Mouse (Mus musculus): ENCODE data around the gene Spata16. TPM values are rescaled to one million over a fixed set of nuclear protein-coding genes. Genes with fewer than 3 reads are reported as not detected.

Spata16 gene
- polyA plus RNA-seq, 1 experiment from 2014 or later, result not detected

- no peak for ATAC-seq (ENCODE audit: insufficient number of reproducible peaks, insufficient read depth, low FRiP score, low TSS enrichment, low read depth)
- WGBS, result 68% methylated on average over 3 of the region's 3 CpGs
- no peak overlapping the region for H3K4me3 ChIP-seq (replicated peaks)
Measured at GRCm38 (mm10) chr3:26980371-26980770, 343.0 kb downstream of the Spata16 start.

GRCm38 (mm10) chr3:26981979-26982623 lies 344.7 kb downstream of the Spata16 start:
- H3K4me3 ChIP-seq (replicated peaks), result no peak overlapping the region
- H3K9ac ChIP-seq (replicated peaks), result no peak overlapping the region
- H3K4me1 ChIP-seq (replicated peaks), result no peaks in the 10 kb centered on the region
- H3K36me3 ChIP-seq, result no peaks in the 10 kb centered on the region
- H3K4me2 ChIP-seq, result no peak overlapping the region
- ATAC-seq (ENCODE audit: insufficient number of reproducible peaks, insufficient read depth, low FRiP score, low TSS enrichment, low read depth), result no peak
- no peaks in the 10 kb centered on the region for H3K9me3 ChIP-seq
- WGBS, result 66% methylated on average over 6 of the region's 6 CpGs
- no peaks in the 10 kb centered on the region for H3K27me3 ChIP-seq
- 0 out of 2 replicates have a peak overlapping the region, but pooled peaks have one; percentile 35 for H3K27ac ChIP-seq

More at GRCm38 (mm10) chr3:26980371-26980770, 343.0 kb downstream of the Spata16 start:
- H3K9me3 ChIP-seq, result no peaks in the 10 kb centered on the region
- no peaks in the 10 kb centered on the region for H3K4me1 ChIP-seq (replicated peaks)
- no peaks in the 10 kb centered on the region for H3K27me3 ChIP-seq
- no peak overlapping the region for H3K9ac ChIP-seq (replicated peaks)
- H3K36me3 ChIP-seq, result no peaks in the 10 kb centered on the region
- no peak overlapping the region for H3K27ac ChIP-seq
- H3K4me2 ChIP-seq, result no peak overlapping the region

GRCm38 (mm10) chr3:26983749-26984148 lies 346.3 kb downstream of the Spata16 start:
- Histone ChIP-seq H3K27ac (no peak overlapping the region), H3K4me2 (no peak overlapping the region), H3K27me3 (no peaks in the 10 kb centered on the region), H3K9me3 (no peaks in the 10 kb centered on the region), H3K4me3 (replicated peaks) (no peak overlapping the region), H3K4me1 (replicated peaks) (no peaks in the 10 kb centered on the region), H3K36me3 (no peaks in the 10 kb centered on the region), H3K9ac (replicated peaks) (no peak overlapping the region)
- no peak for ATAC-seq (ENCODE audit: insufficient number of reproducible peaks, insufficient read depth, low FRiP score, low TSS enrichment, low read depth)
- 83% methylated on average over 6 of the region's 6 CpGs for WGBS

GRCm38 (mm10) chr3:27006844-27007243 lies 369.4 kb downstream of the Spata16 start:
- ATAC-seq (ENCODE audit: insufficient number of reproducible peaks, insufficient read depth, low FRiP score, low TSS enrichment, low read depth), result no peak
- Histone ChIP-seq H3K27me3 (no peaks in the 10 kb centered on the region), H3K4me2 (no peak overlapping the region), H3K27ac (no peak overlapping the region), H3K9ac (replicated peaks) (no peak overlapping the region), H3K4me1 (replicated peaks) (no peaks in the 10 kb centered on the region), H3K4me3 (replicated peaks) (no peak overlapping the region), H3K36me3 (no peaks in the 10 kb centered on the region), H3K9me3 (no peaks in the 10 kb centered on the region)
- 50% methylated on average over 1 of the region's 1 CpGs for WGBS

GRCm38 (mm10) chr3:27027957-27028356 lies 390.5 kb downstream of the Spata16 start:
- Histone ChIP-seq H3K27ac (no peak overlapping the region), H3K36me3 (no peaks in the 10 kb centered on the region), H3K4me2 (no peak overlapping the region), H3K4me3 (replicated peaks) (no peak overlapping the region), H3K9ac (replicated peaks) (no peak overlapping the region), H3K4me1 (replicated peaks) (no peaks in the 10 kb centered on the region), H3K27me3 (peaks cover 56% of the 10 kb centered on the region), H3K9me3 (0 out of 2 replicates have a peak, but pooled peaks cover 2% of the 10 kb centered on the region)
- ATAC-seq (ENCODE audit: insufficient number of reproducible peaks, insufficient read depth, low FRiP score, low TSS enrichment, low read depth), result no peak
- WGBS, result 83% methylated on average over 3 of the region's 3 CpGs

GRCm38 (mm10) chr3:27028526-27028925 lies 391.1 kb downstream of the Spata16 start:
- H3K9ac ChIP-seq (replicated peaks), result no peak overlapping the region
- H3K4me3 ChIP-seq (replicated peaks), result no peak overlapping the region
- no peak overlapping the region for H3K27ac ChIP-seq
- no peaks in the 10 kb centered on the region for H3K36me3 ChIP-seq
- H3K9me3 ChIP-seq, result 0 out of 2 replicates have a peak, but pooled peaks cover 2% of the 10 kb centered on the region
- no peaks in the 10 kb centered on the region for H3K4me1 ChIP-seq (replicated peaks)
- peaks cover 62% of the 10 kb centered on the region for H3K27me3 ChIP-seq
- H3K4me2 ChIP-seq, result no peak overlapping the region
- ATAC-seq (ENCODE audit: insufficient number of reproducible peaks, insufficient read depth, low FRiP score, low TSS enrichment, low read depth), result no peak

GRCm38 (mm10) chr3:27030067-27030857 lies 392.8 kb downstream of the Spata16 start:
- Histone ChIP-seq H3K9me3 (no peaks in the 10 kb centered on the region), H3K9ac (replicated peaks) (no peak overlapping the region), H3K27ac (no peak overlapping the region), H3K4me1 (replicated peaks) (no peaks in the 10 kb centered on the region), H3K27me3 (peaks cover 71% of the 10 kb centered on the region), H3K4me3 (replicated peaks) (no peak overlapping the region), H3K4me2 (no peak overlapping the region), H3K36me3 (no peaks in the 10 kb centered on the region)
- 65% methylated on average over 8 of the region's 8 CpGs for WGBS
- peak; percentile 82; the same call in 1 of the 2 replicates for ATAC-seq (ENCODE audit: insufficient number of reproducible peaks, insufficient read depth, low FRiP score, low TSS enrichment, low read depth)

Small RNA genes lying within 50 kb of the gene (microRNA-seq; reads per million reads assigned to microRNA genes)
- not detected for gene Gm25773
- not detected for gene Gm44464

Measured in limb, embryonic 12.5 days (tissue).